Mouse (Mus musculus): ENCODE results near the gene Ccdc73. TPM values are rescaled to one million over a fixed set of nuclear protein-coding genes. Genes with fewer than 3 reads are reported as not detected.
"Not testable (repeated sequence)": the region's sequence is repeated elsewhere in the genome, so short reads cannot be mapped to it uniquely, and the experiment has no call there.

Gene Ccdc73
- polyA plus RNA-seq, 1 experiment from 2014 or later = 9.7 TPM

GRCm38 (mm10) chr2:105016192-105016966 lies 148.8 kb downstream of the Ccdc73 start:
- peak overlapping the region; percentile 88 for H3K4me2 ChIP-seq (ENCODE audit: low read length)
- H3K27ac ChIP-seq (ENCODE audit: low read depth, low read length) = peak overlapping the region; percentile 77
- no peaks in the 10 kb centered on the region for H3K9me3 ChIP-seq (replicated peaks; ENCODE audit: control insufficient read depth, low read length)
- peak overlapping the region; percentile 86 for H3K9ac ChIP-seq (ENCODE audit: low read length)
- peak; percentile 81 for ATAC-seq
- peak overlapping the region; percentile 84 for H3K4me3 ChIP-seq (ENCODE audit: low read depth, low read length)
- H3K4me1 ChIP-seq (ENCODE audit: control insufficient read depth, insufficient read depth, low read length) = 0 out of 2 replicates have a peak, but pooled peaks cover 11% of the 10 kb centered on the region
- H3K27me3 ChIP-seq (replicated peaks; ENCODE audit: control insufficient read depth, insufficient read depth, low read length) = no peaks in the 10 kb centered on the region
- peak; percentile 68 for DNase-seq (ENCODE audit: low spot score)
- H3K36me3 ChIP-seq (ENCODE audit: control insufficient read depth, insufficient read depth, low read length) = peaks cover 25% of the 10 kb centered on the region
- WGBS = 1% methylated on average over 43 of the region's 43 CpGs

DNA sequence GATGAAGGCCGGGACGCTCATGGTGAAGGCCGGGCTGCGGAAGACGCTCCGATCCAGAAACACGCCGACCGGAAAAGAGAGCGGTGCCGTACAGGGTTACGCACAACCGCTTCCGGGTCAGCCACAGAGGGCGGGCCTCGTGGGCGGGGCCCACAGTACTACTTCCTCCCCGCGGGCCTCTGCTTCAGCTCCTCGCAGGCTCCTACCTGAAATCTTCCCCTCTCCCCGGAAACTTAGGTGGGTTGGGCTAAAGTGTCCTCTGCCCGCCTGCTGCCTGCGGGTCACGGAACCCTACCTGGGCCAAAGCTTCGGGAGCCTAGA lies 149.3 kb downstream of the Ccdc73 start, which contains the start of gene Eif3m:
Gene Eif3m (minus strand): TSS at position 114 of the 321 bp plus-strand sequence.
- Histone ChIP-seq H3K27ac (ENCODE audit: low read depth, low read length) (peak within 1 kb of the TSS; percentile 77), H3K4me1 (ENCODE audit: control insufficient read depth, insufficient read depth, low read length) (0 out of 2 replicates have a peak, but pooled peaks cover 11% of the 10 kb centered on the region), H3K4me3 (ENCODE audit: low read depth, low read length) (peak within 1 kb of the TSS; percentile 84), H3K9me3 (replicated peaks; ENCODE audit: control insufficient read depth, low read length) (no peaks in the 10 kb centered on the region), H3K9ac (ENCODE audit: low read length) (peak within 1 kb of the TSS; percentile 86), H3K27me3 (replicated peaks; ENCODE audit: control insufficient read depth, insufficient read depth, low read length) (no peaks in the 10 kb centered on the region), H3K36me3 (ENCODE audit: control insufficient read depth, insufficient read depth, low read length) (peaks cover 20% of the 10 kb centered on the region), H3K4me2 (ENCODE audit: low read length) (peak within 1 kb of the TSS; percentile 88)
- under 1% methylated on average over 20 of the region's 25 CpGs for WGBS
- DNase-seq (ENCODE audit: low spot score) (peak; percentile 95), ATAC-seq (peak; percentile 100)

DNA sequence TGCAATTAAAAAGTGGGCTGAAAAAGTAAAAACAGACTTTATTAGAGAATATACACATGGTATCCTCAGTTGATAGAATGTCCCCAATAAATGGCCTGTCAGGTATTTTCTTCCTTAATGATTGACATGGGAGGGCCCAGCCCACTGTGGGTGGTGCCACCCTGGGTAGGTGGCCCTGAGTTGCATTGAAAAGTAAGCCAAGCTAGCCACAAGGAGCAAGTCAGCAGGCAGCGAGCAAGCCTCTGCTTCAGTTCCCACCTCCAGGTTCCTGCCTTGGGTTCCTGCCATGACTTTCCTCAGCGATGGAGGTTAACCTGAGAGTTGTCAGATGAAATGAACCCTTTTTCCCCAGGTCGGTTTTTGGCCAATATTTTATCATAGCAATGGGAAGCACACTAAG lies 150.2 kb downstream of the Ccdc73 start:
- Histone ChIP-seq H3K4me2 (ENCODE audit: low read length) (peak overlapping the region; percentile 88), H3K36me3 (ENCODE audit: control insufficient read depth, insufficient read depth, low read length) (peaks cover 12% of the 10 kb centered on the region), H3K9me3 (replicated peaks; ENCODE audit: control insufficient read depth, low read length) (no peaks in the 10 kb centered on the region), H3K4me1 (ENCODE audit: control insufficient read depth, insufficient read depth, low read length) (0 out of 2 replicates have a peak, but pooled peaks cover 11% of the 10 kb centered on the region), H3K4me3 (ENCODE audit: low read depth, low read length) (no peak overlapping the region), H3K9ac (ENCODE audit: low read length) (no peak overlapping the region), H3K27me3 (replicated peaks; ENCODE audit: control insufficient read depth, insufficient read depth, low read length) (no peaks in the 10 kb centered on the region), H3K27ac (ENCODE audit: low read depth, low read length) (no peak overlapping the region)
- ATAC-seq (no peak), DNase-seq (ENCODE audit: low spot score) (no peak)
- 81% methylated on average over 3 of the region's 3 CpGs for WGBS

GRCm38 (mm10) chr2:105019457-105019856 lies 151.9 kb downstream of the Ccdc73 start:
- Histone ChIP-seq H3K4me1 (ENCODE audit: control insufficient read depth, insufficient read depth, low read length) (0 out of 2 replicates have a peak, but pooled peaks cover 11% of the 10 kb centered on the region), H3K4me2 (ENCODE audit: low read length) (no peak overlapping the region), H3K36me3 (ENCODE audit: control insufficient read depth, insufficient read depth, low read length) (no peaks in the 10 kb centered on the region), H3K27ac (ENCODE audit: low read depth, low read length) (no peak overlapping the region), H3K27me3 (replicated peaks; ENCODE audit: control insufficient read depth, insufficient read depth, low read length) (no peaks in the 10 kb centered on the region), H3K9me3 (replicated peaks; ENCODE audit: control insufficient read depth, low read length) (no peaks in the 10 kb centered on the region), H3K9ac (ENCODE audit: low read length) (no peak overlapping the region), H3K4me3 (ENCODE audit: low read depth, low read length) (no peak overlapping the region)
- WGBS = 93% methylated on average over 1 of the region's 1 CpGs
- ATAC-seq (no peak), DNase-seq (ENCODE audit: low spot score) (no peak)

DNA sequence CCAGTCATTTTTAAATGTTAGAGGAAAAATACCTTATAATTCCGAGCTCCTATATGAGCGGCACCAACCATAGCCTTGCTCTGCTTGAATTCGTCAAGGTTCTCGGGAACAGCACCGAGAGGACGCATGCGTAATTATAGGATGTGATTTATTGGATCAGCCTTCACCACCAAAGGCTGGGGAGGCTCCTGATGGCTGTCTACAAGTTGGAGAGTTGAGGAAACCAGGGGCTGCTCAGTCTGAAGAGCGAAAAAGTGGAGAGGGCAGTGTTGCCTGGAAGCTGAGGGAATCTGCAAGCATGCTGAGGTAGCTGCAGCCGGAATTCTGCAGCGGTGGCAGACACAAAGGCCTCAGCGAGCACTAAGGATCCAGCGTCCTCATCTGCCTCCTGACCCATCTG lies 153.7 kb downstream of the Ccdc73 start:
- WGBS = 82% methylated on average over 12 of the region's 12 CpGs
- no peaks in the 10 kb centered on the region for H3K36me3 ChIP-seq (ENCODE audit: control insufficient read depth, insufficient read depth, low read length)
- H3K4me3 ChIP-seq (ENCODE audit: low read depth, low read length) = no peak overlapping the region

DNA sequence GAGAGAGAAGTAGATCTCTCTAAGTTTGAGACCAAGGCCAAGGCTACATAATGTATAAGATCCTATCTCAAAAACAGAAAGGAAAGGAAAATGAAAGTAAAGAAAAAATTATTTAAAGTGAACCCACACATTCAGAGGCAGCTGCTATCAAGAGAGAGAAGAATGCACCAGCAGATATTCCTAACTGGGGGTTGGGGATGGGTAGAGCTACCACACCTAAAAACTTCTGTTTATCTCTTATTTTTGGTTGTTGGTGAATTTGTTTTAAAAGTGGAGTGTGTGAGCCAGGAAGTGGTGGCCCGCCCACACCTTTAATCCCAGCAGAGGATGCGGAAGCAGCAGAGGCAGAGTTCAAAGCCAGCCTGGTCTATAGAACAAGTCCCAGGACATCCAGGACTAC lies 154.2 kb downstream of the Ccdc73 start:
- Histone ChIP-seq H3K4me3 (ENCODE audit: low read depth, low read length) (no peak overlapping the region), H3K9me3 (replicated peaks; ENCODE audit: control insufficient read depth, low read length) (no peaks in the 10 kb centered on the region), H3K4me2 (ENCODE audit: low read length) (no peak overlapping the region), H3K27ac (ENCODE audit: low read depth, low read length) (no peak overlapping the region), H3K36me3 (ENCODE audit: control insufficient read depth, insufficient read depth, low read length) (no peaks in the 10 kb centered on the region), H3K9ac (ENCODE audit: low read length) (no peak overlapping the region), H3K4me1 (ENCODE audit: control insufficient read depth, insufficient read depth, low read length) (0 out of 2 replicates have a peak, but pooled peaks cover 6% of the 10 kb centered on the region), H3K27me3 (replicated peaks; ENCODE audit: control insufficient read depth, insufficient read depth, low read length) (no peaks in the 10 kb centered on the region)
- DNase-seq (ENCODE audit: low spot score) (no peak), ATAC-seq (no peak)
- 92% methylated on average over 2 of the region's 2 CpGs for WGBS

More for the DNA sequence above, 153.7 kb downstream of the Ccdc73 start:
- Histone ChIP-seq H3K9ac (ENCODE audit: low read length) (no peak overlapping the region), H3K9me3 (replicated peaks; ENCODE audit: control insufficient read depth, low read length) (no peaks in the 10 kb centered on the region), H3K4me1 (ENCODE audit: control insufficient read depth, insufficient read depth, low read length) (0 out of 2 replicates have a peak, but pooled peaks cover 6% of the 10 kb centered on the region), H3K27ac (ENCODE audit: low read depth, low read length) (no peak overlapping the region), H3K27me3 (replicated peaks; ENCODE audit: control insufficient read depth, insufficient read depth, low read length) (no peaks in the 10 kb centered on the region), H3K4me2 (ENCODE audit: low read length) (no peak overlapping the region)
- no peak for ATAC-seq
- DNase-seq (ENCODE audit: low spot score) = no peak

DNA sequence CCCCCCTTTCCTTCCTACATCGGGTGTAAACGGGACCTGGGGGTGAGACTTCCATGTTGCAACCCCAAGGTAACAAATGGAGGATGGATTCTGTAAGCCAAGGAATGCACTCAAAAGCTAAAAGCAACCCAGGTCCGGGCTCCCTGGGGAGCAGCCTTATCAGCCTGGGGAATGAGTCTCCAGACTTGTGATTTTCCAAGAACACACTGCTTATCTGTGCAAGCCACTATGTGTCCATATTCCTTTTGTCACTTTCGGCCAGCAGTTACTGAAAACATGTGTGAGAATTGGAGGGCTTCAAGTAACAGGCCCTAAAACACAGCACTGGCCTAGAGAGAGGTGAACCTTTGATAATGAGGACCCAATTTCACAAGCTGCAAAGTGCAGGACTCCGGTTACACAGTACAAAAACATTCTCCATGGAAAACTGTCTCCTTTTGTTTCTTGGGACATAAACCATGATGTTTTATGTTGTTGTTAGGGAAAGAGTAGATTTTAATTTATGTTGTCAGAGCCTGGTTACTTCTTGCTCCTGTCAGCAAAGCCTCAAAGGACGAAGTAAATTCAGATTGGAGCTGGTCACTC lies 155.5 kb downstream of the Ccdc73 start:
- Histone ChIP-seq H3K27ac (ENCODE audit: low read depth, low read length) (no peak overlapping the region), H3K27me3 (replicated peaks; ENCODE audit: control insufficient read depth, insufficient read depth, low read length) (no peaks in the 10 kb centered on the region), H3K9ac (ENCODE audit: low read length) (no peak overlapping the region), H3K4me1 (ENCODE audit: control insufficient read depth, insufficient read depth, low read length) (no peaks in the 10 kb centered on the region), H3K4me2 (ENCODE audit: low read length) (no peak overlapping the region), H3K4me3 (ENCODE audit: low read depth, low read length) (no peak overlapping the region), H3K9me3 (replicated peaks; ENCODE audit: control insufficient read depth, low read length) (no peaks in the 10 kb centered on the region), H3K36me3 (ENCODE audit: control insufficient read depth, insufficient read depth, low read length) (no peaks in the 10 kb centered on the region)
- DNase-seq (ENCODE audit: low spot score) (no peak), ATAC-seq (no peak)
- 88% methylated on average over 6 of the region's 6 CpGs for WGBS

DNA sequence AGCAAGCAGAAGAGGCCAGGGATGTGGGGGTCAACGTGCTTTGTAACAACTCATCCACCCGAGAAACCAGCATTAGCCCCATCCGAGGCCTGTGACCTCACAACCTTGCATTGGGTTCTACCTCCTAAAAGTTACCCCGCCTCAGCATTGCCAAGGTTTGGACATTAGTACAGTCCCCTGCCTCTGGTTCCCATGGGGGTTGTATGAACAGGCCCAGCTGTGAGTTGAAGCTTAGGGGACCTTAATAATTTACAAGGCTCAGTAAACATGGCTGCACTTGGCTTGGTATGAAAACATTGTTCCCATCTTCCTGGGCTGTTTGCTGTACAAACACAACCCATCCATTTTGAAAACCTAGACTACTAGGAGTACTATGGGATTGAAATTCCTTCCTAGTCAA lies 156.2 kb downstream of the Ccdc73 start:
- H3K4me3 ChIP-seq (ENCODE audit: low read depth, low read length) = no peak overlapping the region
- H3K27me3 ChIP-seq (replicated peaks; ENCODE audit: control insufficient read depth, insufficient read depth, low read length) = no peaks in the 10 kb centered on the region
- no peaks in the 10 kb centered on the region for H3K36me3 ChIP-seq (ENCODE audit: control insufficient read depth, insufficient read depth, low read length)
- WGBS = 81% methylated on average over 4 of the region's 4 CpGs
- H3K4me2 ChIP-seq (ENCODE audit: low read length) = no peak overlapping the region
- no peaks in the 10 kb centered on the region for H3K9me3 ChIP-seq (replicated peaks; ENCODE audit: control insufficient read depth, low read length)
- DNase-seq (ENCODE audit: low spot score) = no peak
- no peak overlapping the region for H3K27ac ChIP-seq (ENCODE audit: low read depth, low read length)
- no peak for ATAC-seq
- no peaks in the 10 kb centered on the region for H3K4me1 ChIP-seq (ENCODE audit: control insufficient read depth, insufficient read depth, low read length)
- no peak overlapping the region for H3K9ac ChIP-seq (ENCODE audit: low read length)

DNA sequence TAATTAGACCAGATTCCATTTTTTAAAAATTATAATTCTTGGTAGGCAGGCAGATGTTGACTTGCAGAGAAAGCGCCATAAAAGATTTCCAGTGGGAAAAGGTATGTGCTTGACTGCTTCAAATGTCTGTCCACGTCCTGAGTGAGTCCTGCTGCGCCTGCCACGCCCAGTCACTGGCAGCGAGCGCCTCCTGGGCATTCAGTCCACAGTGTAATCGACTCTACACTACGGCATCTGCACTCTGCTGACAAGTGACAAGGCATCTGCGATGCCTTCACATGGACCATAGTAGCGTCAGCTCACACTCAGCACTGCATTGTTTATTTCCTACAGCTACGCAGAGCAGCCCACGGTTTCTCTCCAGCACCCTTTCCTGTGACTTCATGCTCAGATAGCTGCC lies 158.0 kb downstream of the Ccdc73 start:
- H3K9me3 ChIP-seq (replicated peaks; ENCODE audit: control insufficient read depth, low read length); H3K4me1 ChIP-seq (ENCODE audit: control insufficient read depth, insufficient read depth, low read length); H3K36me3 ChIP-seq (ENCODE audit: control insufficient read depth, insufficient read depth, low read length); H3K4me2 ChIP-seq (ENCODE audit: low read length); H3K4me3 ChIP-seq (ENCODE audit: low read depth, low read length); DNase-seq (ENCODE audit: low spot score); H3K27ac ChIP-seq (ENCODE audit: low read depth, low read length); H3K27me3 ChIP-seq (replicated peaks; ENCODE audit: control insufficient read depth, insufficient read depth, low read length); ATAC-seq; H3K9ac ChIP-seq (ENCODE audit: low read length): not testable (repeated sequence)
- 92% methylated on average over 12 of the region's 12 CpGs for WGBS

Measured in forebrain, embryonic 14.5 days (tissue).